Mouse (Mus musculus): ENCODE measurements around the gene S100a2. TPM values are rescaled to one million over a fixed set of nuclear protein-coding genes. Genes with fewer than 3 reads are reported as not detected.

The S100a2 gene
- total and polyA plus RNA-seq, 2 experiments: not detected

DNA sequence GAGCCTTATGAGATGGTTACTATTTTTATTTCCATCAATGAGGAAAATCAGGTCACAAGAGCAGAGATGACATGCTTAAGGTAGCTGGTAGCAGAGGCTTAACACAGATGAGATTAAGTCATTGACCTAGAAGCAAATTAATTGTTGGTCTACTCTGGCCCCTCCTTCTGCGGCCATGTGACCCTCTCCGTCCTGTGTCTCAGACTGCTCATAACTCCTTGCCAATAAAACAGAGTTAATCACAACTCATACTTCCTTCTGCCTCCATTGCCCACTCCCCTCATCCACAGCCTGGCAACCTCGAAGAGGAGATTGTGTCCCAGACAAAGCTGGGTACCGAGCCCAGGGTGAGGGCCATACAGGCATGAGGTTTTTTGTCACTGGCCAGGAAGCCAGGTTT, 8.2 kb downstream of the S100a2 start:
- H3K9ac ChIP-seq (ENCODE audit: low read depth, low read length): no peak overlapping the region
- H3K27me3 ChIP-seq (ENCODE audit: control insufficient read depth, insufficient read depth, low read length): no peaks in the 10 kb centered on the region
- H3K4me1 ChIP-seq (ENCODE audit: control insufficient read depth, insufficient read depth, low read length): no peaks in the 10 kb centered on the region
- TF ChIP-seq POLR2A (IDR thresholded peaks at IDR 0.05; ENCODE audit: extremely low read depth, insufficient read depth, low read length): no peak
- no peak for TF ChIP-seq CTCF (IDR thresholded peaks at IDR 0.05; ENCODE audit: low read depth, low read length)
- H3K4me3 ChIP-seq (ENCODE audit: insufficient read depth, low read depth, low read length): no peak overlapping the region
- 76% methylated on average over 4 of the region's 4 CpGs for WGBS
- H3K79me2 ChIP-seq (ENCODE audit: control insufficient read depth, insufficient read depth, low read length): no peaks in the 10 kb centered on the region
- H3K27ac ChIP-seq (replicated peaks; ENCODE audit: insufficient read depth, low read depth, low read length): no peak overlapping the region
- H3K36me3 ChIP-seq (ENCODE audit: control insufficient read depth, insufficient read depth, low read length): no peaks in the 10 kb centered on the region
- DNase-seq (ENCODE audit: extremely low read depth, low read depth, low spot score): no peak

DNA sequence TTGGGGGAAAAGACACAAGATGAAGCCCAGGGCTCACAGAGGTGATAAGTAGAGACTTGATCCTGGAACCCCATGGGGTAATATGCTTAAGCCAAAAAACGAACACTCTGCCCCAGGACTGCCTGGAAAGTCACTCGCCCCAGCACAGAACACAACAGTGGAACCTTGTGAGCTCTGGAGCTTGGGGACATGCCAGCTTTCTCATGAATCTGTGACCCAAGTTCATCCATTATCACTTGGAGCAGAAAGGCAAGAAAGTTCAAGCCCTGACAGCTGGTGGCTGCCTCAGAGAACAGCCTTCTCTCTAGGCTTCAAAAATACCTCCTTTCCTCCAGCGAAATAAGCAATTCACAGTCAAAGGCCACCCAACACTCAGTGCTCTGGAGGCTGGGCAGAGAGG, 9.4 kb downstream of the S100a2 start:
- TF ChIP-seq POLR2A (IDR thresholded peaks at IDR 0.05; ENCODE audit: extremely low read depth, insufficient read depth, low read length) (no peak), CTCF (IDR thresholded peaks at IDR 0.05; ENCODE audit: low read depth, low read length) (no peak)
- no peak for DNase-seq (ENCODE audit: extremely low read depth, low read depth, low spot score)
- Histone ChIP-seq H3K27me3 (ENCODE audit: control insufficient read depth, insufficient read depth, low read length) (no peaks in the 10 kb centered on the region), H3K27ac (replicated peaks; ENCODE audit: insufficient read depth, low read depth, low read length) (no peak overlapping the region), H3K4me1 (ENCODE audit: control insufficient read depth, insufficient read depth, low read length) (no peaks in the 10 kb centered on the region), H3K9ac (ENCODE audit: low read depth, low read length) (no peak overlapping the region), H3K4me3 (ENCODE audit: insufficient read depth, low read depth, low read length) (no peak overlapping the region), H3K79me2 (ENCODE audit: control insufficient read depth, insufficient read depth, low read length) (no peaks in the 10 kb centered on the region), H3K36me3 (ENCODE audit: control insufficient read depth, insufficient read depth, low read length) (no peaks in the 10 kb centered on the region)
- WGBS: 60% methylated on average over 3 of the region's 3 CpGs

DNA sequence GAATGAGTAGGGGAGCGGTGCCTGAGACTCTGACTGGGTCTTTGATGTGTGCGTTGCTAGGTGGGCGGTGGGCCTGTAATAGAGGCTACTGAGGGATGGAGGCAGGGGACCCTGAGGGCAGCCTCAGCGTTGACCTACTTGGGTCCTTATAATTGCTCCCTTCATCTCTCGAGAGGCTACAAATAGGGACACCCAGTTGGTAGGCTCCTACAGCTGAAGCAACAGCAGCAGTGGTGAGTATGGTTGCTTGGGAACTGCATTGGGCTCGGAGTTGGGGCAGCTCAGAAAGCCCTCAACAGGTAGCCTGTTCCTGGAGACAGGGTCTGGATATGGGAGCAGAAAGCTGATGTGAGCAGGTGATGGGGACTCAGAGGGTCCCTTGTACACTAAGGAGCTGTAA, 10.0 kb downstream of the S100a2 start:
- no peak overlapping the region for H3K27ac ChIP-seq (replicated peaks; ENCODE audit: insufficient read depth, low read depth, low read length)
- 79% methylated on average over 6 of the region's 6 CpGs for WGBS
- no peak overlapping the region for H3K4me3 ChIP-seq (ENCODE audit: insufficient read depth, low read depth, low read length)
- no peaks in the 10 kb centered on the region for H3K79me2 ChIP-seq (ENCODE audit: control insufficient read depth, insufficient read depth, low read length)
- no peaks in the 10 kb centered on the region for H3K36me3 ChIP-seq (ENCODE audit: control insufficient read depth, insufficient read depth, low read length)
- TF ChIP-seq CTCF (IDR thresholded peaks at IDR 0.05; ENCODE audit: low read depth, low read length) (no peak), POLR2A (IDR thresholded peaks at IDR 0.05; ENCODE audit: extremely low read depth, insufficient read depth, low read length) (no peak)
- no peak for DNase-seq (ENCODE audit: extremely low read depth, low read depth, low spot score)
- H3K9ac ChIP-seq (ENCODE audit: low read depth, low read length): no peak overlapping the region
- H3K27me3 ChIP-seq (ENCODE audit: control insufficient read depth, insufficient read depth, low read length): no peaks in the 10 kb centered on the region
- no peaks in the 10 kb centered on the region for H3K4me1 ChIP-seq (ENCODE audit: control insufficient read depth, insufficient read depth, low read length)

DNA sequence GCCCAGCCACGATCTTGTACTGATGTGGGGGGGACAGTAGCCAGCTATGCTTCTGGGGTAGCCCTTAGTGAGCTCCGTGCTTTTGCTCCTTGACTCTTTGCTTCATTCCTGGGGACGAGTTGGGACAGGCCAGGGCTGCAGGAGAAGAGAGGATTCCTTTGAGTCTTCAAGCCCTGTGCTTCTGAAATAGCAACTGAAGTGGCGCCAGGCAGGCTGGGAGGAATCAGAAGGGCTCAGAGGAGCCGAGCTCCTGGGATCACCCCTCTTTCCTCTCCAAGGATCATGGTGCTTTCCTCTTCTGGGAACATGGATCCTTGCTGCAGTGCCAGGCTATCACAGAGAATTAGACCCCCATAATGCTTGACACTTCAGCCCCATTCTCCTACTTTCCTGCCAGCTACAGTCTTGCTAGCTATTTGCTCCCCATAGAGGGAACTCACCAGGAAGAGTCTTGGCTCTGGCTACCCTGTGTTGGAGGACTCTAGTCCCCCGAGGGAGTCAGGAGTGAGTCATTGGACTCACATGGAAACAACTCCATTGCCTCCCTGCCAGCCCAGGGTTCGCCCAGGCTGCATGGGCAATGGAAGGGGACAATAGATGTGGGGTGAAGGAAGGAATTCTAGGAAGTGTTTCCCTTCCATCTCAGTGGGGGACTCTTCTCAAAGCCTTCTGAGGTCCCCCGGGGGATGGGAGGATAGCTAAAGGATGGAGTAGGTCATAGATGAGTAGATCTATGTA, 10.6 kb downstream of the S100a2 start:
- TF ChIP-seq CTCF (IDR thresholded peaks at IDR 0.05; ENCODE audit: low read depth, low read length) (no peak), POLR2A (IDR thresholded peaks at IDR 0.05; ENCODE audit: extremely low read depth, insufficient read depth, low read length) (no peak)
- Histone ChIP-seq H3K79me2 (ENCODE audit: control insufficient read depth, insufficient read depth, low read length) (no peaks in the 10 kb centered on the region), H3K4me3 (ENCODE audit: insufficient read depth, low read depth, low read length) (no peak overlapping the region), H3K4me1 (ENCODE audit: control insufficient read depth, insufficient read depth, low read length) (no peaks in the 10 kb centered on the region), H3K27ac (replicated peaks; ENCODE audit: insufficient read depth, low read depth, low read length) (no peak overlapping the region), H3K9ac (ENCODE audit: low read depth, low read length) (no peak overlapping the region), H3K36me3 (ENCODE audit: control insufficient read depth, insufficient read depth, low read length) (no peaks in the 10 kb centered on the region), H3K27me3 (ENCODE audit: control insufficient read depth, insufficient read depth, low read length) (no peaks in the 10 kb centered on the region)
- 74% methylated on average over 8 of the region's 8 CpGs for WGBS
- DNase-seq (ENCODE audit: extremely low read depth, low read depth, low spot score): no peak

DNA sequence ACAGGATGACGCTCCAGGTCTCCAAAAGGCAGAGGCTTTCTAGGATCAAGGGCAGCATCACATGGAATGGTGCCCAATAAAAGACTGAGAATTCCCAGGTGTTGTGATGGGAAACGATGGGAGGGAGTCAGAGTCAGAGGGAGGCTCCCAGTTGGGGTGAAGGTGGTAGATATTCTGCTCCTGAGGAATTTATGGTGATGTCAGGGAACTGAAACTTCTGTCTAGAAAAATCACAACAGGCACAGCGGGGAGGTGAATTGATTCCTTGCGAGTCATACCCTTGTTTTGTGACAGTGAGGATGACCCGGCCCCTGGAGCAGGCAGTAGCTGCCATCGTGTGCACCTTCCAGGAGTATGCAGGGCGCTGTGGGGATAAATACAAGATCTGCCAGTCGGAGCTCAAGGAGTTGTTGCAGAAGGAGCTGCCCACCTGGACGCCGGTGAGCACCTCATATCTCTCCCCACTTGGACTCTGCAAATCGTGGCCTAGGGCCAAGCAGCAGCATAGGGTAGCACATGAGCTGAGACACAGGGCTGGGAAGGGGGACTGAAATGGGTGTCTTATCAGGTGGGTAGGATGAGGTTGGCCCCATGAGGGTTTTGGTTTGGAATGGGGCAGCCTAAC, 11.6 kb downstream of the S100a2 start, which contains the start of gene Gm42674:
TSS of gene Gm42674 (plus strand) at position 419 of the 625 bp plus-strand sequence.
- DNase-seq (ENCODE audit: extremely low read depth, low read depth, low spot score): no peak
- H3K79me2 ChIP-seq (ENCODE audit: control insufficient read depth, insufficient read depth, low read length): no peaks in the 10 kb centered on the region
- 82% methylated on average over 11 of the region's 11 CpGs for WGBS
- H3K27ac ChIP-seq (replicated peaks; ENCODE audit: insufficient read depth, low read depth, low read length): no peak within 1 kb of the TSS
- no peak for TF ChIP-seq CTCF (IDR thresholded peaks at IDR 0.05; ENCODE audit: low read depth, low read length)
- TF ChIP-seq POLR2A (IDR thresholded peaks at IDR 0.05; ENCODE audit: extremely low read depth, insufficient read depth, low read length): no peak
- no peaks in the 10 kb centered on the region for H3K36me3 ChIP-seq (ENCODE audit: control insufficient read depth, insufficient read depth, low read length)
- H3K9ac ChIP-seq (ENCODE audit: low read depth, low read length): no peak within 1 kb of the TSS
- no peaks in the 10 kb centered on the region for H3K4me1 ChIP-seq (ENCODE audit: control insufficient read depth, insufficient read depth, low read length)
- no peaks in the 10 kb centered on the region for H3K27me3 ChIP-seq (ENCODE audit: control insufficient read depth, insufficient read depth, low read length)
- H3K4me3 ChIP-seq (ENCODE audit: insufficient read depth, low read depth, low read length): no peak within 1 kb of the TSS

DNA sequence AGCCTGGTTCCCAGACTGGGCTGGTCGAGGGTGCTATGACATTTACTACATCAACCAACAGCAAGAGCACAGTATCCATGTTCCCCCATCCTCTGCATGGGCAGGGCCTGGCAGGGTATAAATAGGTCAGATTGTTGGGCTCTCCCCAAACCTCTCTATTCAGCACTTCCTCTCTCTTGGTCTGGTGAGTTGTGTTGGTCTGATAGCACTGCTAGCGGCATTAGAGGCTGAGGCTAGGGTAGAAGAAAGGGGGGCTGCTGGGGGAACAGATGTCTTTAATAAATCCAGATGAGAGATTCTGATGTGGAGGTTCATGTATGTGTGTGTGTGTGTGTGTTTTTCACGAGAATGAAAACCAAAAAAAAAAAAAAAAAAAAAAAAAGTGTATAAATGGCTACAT, 13.6 kb downstream of the S100a2 start, which contains the start of gene S100a4:
TSS of gene S100a4 (plus strand) at position 149 of the 400 bp plus-strand sequence.
- Histone ChIP-seq H3K27me3 (ENCODE audit: control insufficient read depth, insufficient read depth, low read length) (no peaks in the 10 kb centered on the region), H3K27ac (replicated peaks; ENCODE audit: insufficient read depth, low read depth, low read length) (no peak within 1 kb of the TSS), H3K36me3 (ENCODE audit: control insufficient read depth, insufficient read depth, low read length) (no peaks in the 10 kb centered on the region), H3K4me3 (ENCODE audit: insufficient read depth, low read depth, low read length) (no peak within 1 kb of the TSS), H3K79me2 (ENCODE audit: control insufficient read depth, insufficient read depth, low read length) (no peaks in the 10 kb centered on the region), H3K4me1 (ENCODE audit: control insufficient read depth, insufficient read depth, low read length) (no peaks in the 10 kb centered on the region), H3K9ac (ENCODE audit: low read depth, low read length) (no peak within 1 kb of the TSS)
- WGBS: 54% methylated on average over 3 of the region's 3 CpGs
- TF ChIP-seq POLR2A (IDR thresholded peaks at IDR 0.05; ENCODE audit: extremely low read depth, insufficient read depth, low read length) (no peak), CTCF (IDR thresholded peaks at IDR 0.05; ENCODE audit: low read depth, low read length) (no peak)
- DNase-seq (ENCODE audit: extremely low read depth, low read depth, low spot score): no peak

All from liver, adult 2 months (tissue).